ENCODE assay signal across 7 mouse cellular contexts in genomic region chr4:40781143-40781542, GRCm38 (mm10). TPM values are rescaled to one million over a fixed set of nuclear protein-coding genes. Genes with fewer than 3 reads are reported as not detected.
A peak's percentile ranks its signal among the peaks of the same experiment; 100 is the strongest.
DNase-seq lines count a peak whose midpoint lies in the region; ATAC-seq and TF ChIP-seq lines count a peak whose summit lies in the region.

No protein-coding gene starts in this region.

- H3K9me3 ChIP-seq in G1E (replicated peaks), result no peaks in the 10 kb centered on the region
- no peaks in the 10 kb centered on the region for H3K9me3 ChIP-seq in heart, embryonic 13.5 days
- H3K9me3 ChIP-seq in liver, embryonic 13.5 days (replicated peaks), result no peaks in the 10 kb centered on the region

- intact Hi-C loops in left cerebral cortex, postnatal 14 days (cut with DNase I), result no loop called here

- WGBS in heart, embryonic 13.5 days, result 18% methylated on average over 3 of the region's 3 CpGs
- 1% methylated on average over 3 of the region's 3 CpGs for WGBS in liver, embryonic 13.5 days (ENCODE audit: insufficient replicate concordance)

- peak; percentile 36; the same call in 1 of the 2 replicates for ATAC-seq in G1E (ENCODE audit: extremely low read depth, insufficient number of reproducible peaks, low FRiP score, poor library complexity, severe bottlenecking)
- ATAC-seq in heart, embryonic 13.5 days (ENCODE audit: extremely low read depth, insufficient number of reproducible peaks, low FRiP score, low TSS enrichment), result no peak
- no peak for ATAC-seq in liver, embryonic 13.5 days (ENCODE audit: low read depth)

- 0 out of 2 replicates have a peak overlapping the region, but pooled peaks have one; percentile 5 for H3K4me2 ChIP-seq in heart, embryonic 13.5 days
- H3K4me2 ChIP-seq in liver, embryonic 13.5 days, result peak overlapping the region; percentile 46

- no peak overlapping the region for H3K4me3 ChIP-seq in G1E (ENCODE audit: low read depth, low read length)
- H3K4me3 ChIP-seq in heart, embryonic 13.5 days, result no peak overlapping the region
- H3K4me3 ChIP-seq in liver, embryonic 13.5 days (replicated peaks), result no peak overlapping the region

- TF ChIP-seq CTCF in G1E (IDR thresholded peaks at IDR 0.05; ENCODE audit: low read depth, low read length), result no peak

- 0 out of 2 replicates have a peak overlapping the region, but pooled peaks have one; percentile 15 for H3K27ac ChIP-seq in heart, embryonic 13.5 days (replicated peaks)
- peak overlapping the region; percentile 29; the same call in 1 of the 2 replicates for H3K27ac ChIP-seq in liver, embryonic 13.5 days

- no peak for DNase-seq in G1E (ENCODE audit: low spot score)
- DNase-seq in liver, embryonic 13.5 days, result no peak
- peak; percentile 82 for DNase-seq in splenic B cell, adult 2 months (ENCODE audit: low read depth, low spot score)
- no peak for DNase-seq in left cerebral cortex, postnatal 14 days (ENCODE audit: low spot score in 2 of 2)
- DNase-seq in retina, embryonic 14.5 days (ENCODE audit: low spot score), result no peak
- no peak for DNase-seq in adrenal gland, adult 18-20 months (ENCODE audit: low spot score in 2 of 2)

- no peak overlapping the region for H3K9ac ChIP-seq in heart, embryonic 13.5 days
- peak overlapping the region; percentile 39; the same call in 1 of the 2 replicates for H3K9ac ChIP-seq in liver, embryonic 13.5 days

- H3K36me3 ChIP-seq in G1E (replicated peaks), result no peaks in the 10 kb centered on the region
- no peaks in the 10 kb centered on the region for H3K36me3 ChIP-seq in heart, embryonic 13.5 days
- no peaks in the 10 kb centered on the region for H3K36me3 ChIP-seq in liver, embryonic 13.5 days
- no peaks in the 10 kb centered on the region for H3K36me3 ChIP-seq in splenic B cell, adult 2 months (ENCODE audit: control insufficient read depth, insufficient read depth, low read length, poor library complexity, severe bottlenecking)

- H3K27me3 ChIP-seq in G1E (ENCODE audit: insufficient read depth, low read length), result peaks cover 11% of the 10 kb centered on the region
- no peaks in the 10 kb centered on the region for H3K27me3 ChIP-seq in heart, embryonic 13.5 days (replicated peaks)
- no peaks in the 10 kb centered on the region for H3K27me3 ChIP-seq in liver, embryonic 13.5 days
- H3K27me3 ChIP-seq in splenic B cell, adult 2 months (ENCODE audit: control insufficient read depth, insufficient read depth, low read length, poor library complexity, severe bottlenecking), result no peaks in the 10 kb centered on the region

- peaks cover 40% of the 10 kb centered on the region for H3K4me1 ChIP-seq in G1E (ENCODE audit: insufficient read depth, low read depth, low read length)
- peaks cover 22% of the 10 kb centered on the region for H3K4me1 ChIP-seq in heart, embryonic 13.5 days
- peaks cover 43% of the 10 kb centered on the region for H3K4me1 ChIP-seq in liver, embryonic 13.5 days (replicated peaks)

RNA-seq across cellular contexts. Expression of gene Smu1, which starts 23.4 kb away (rescaled TPM):
- 50.2 and 51.4 TPM in 2 replicates for total RNA-seq in G1E (2014; fragmentation: Nextera tagmentation)
- 141 and 149 TPM in 2 replicates for total RNA-seq in G1E (2017)
- 6.6 and 9.1 TPM in 2 replicates for polyA plus RNA-seq in G1E (2012)
- polyA plus RNA-seq in heart, embryonic 13.5 days (2015; fragmentation: Nextera tagmentation; extraction: Ambion mirVana), result 95.7 and 107 TPM in 2 replicates
- 96.1 and 106 TPM in 2 replicates for polyA plus RNA-seq in liver, embryonic 13.5 days (2015; fragmentation: Nextera tagmentation; extraction: Ambion mirVana)
- 10 to 100 TPM; 41.8 to 43.5 TPM for total RNA-seq in left cerebral cortex, postnatal 14 days (2021)
- total RNA-seq in adrenal gland, adult 18-20 months (2021), result 10 to 100 TPM; 50.5 to 61.7 TPM

RNA-seq across cellular contexts. Expression of gene Dnaja1, which starts 59.2 kb away (rescaled TPM):
- total RNA-seq in G1E (2014; fragmentation: Nextera tagmentation) (174 and 178 TPM in 2 replicates), G1E (2017) (232 and 353 TPM in 2 replicates)
- 124 and 221 TPM in 2 replicates for polyA plus RNA-seq in G1E (2012)
- polyA plus RNA-seq in heart, embryonic 13.5 days (2015; fragmentation: Nextera tagmentation; extraction: Ambion mirVana), result 243 and 287 TPM in 2 replicates
- 198 and 259 TPM in 2 replicates for polyA plus RNA-seq in liver, embryonic 13.5 days (2015; fragmentation: Nextera tagmentation; extraction: Ambion mirVana)
- 100 to 1,000 TPM; 314 to 324 TPM for total RNA-seq in left cerebral cortex, postnatal 14 days (2021)
- total RNA-seq in adrenal gland, adult 18-20 months (2021), result 100 to 1,000 TPM; 775 to 974 TPM
